Mouse (Mus musculus): ENCODE measurements around the gene Uqcrc1. TPM values are rescaled to one million over a fixed set of nuclear protein-coding genes. Genes with fewer than 3 reads are reported as not detected.

The Uqcrc1 gene
- polyA plus RNA-seq, 1 experiment = 382 TPM

- Histone ChIP-seq H3K79me3 (ENCODE audit: low read depth) (no peaks in the 10 kb centered on the region), H3K4me3 (ENCODE audit: insufficient read depth, poor library complexity, severe bottlenecking) (no peak overlapping the region), H3K36me3 (ENCODE audit: control insufficient read depth, insufficient read depth) (no peaks in the 10 kb centered on the region), H3ac (ENCODE audit: control insufficient read depth, insufficient read length, low read depth) (no peak overlapping the region), H3K27me3 (ENCODE audit: control insufficient read depth, insufficient read depth, insufficient read length) (peaks cover 58% of the 10 kb centered on the region), H3K79me2 (ENCODE audit: control insufficient read depth, insufficient read depth) (no peaks in the 10 kb centered on the region)
- TF ChIP-seq MYOG (IDR thresholded peaks at IDR 0.05; ENCODE audit: control insufficient read depth, extremely low read depth, insufficient read length) = no peak
- no peak for TF ChIP-seq FOSL1 (IDR thresholded peaks at IDR 0.05; ENCODE audit: insufficient read depth, low read length, poor library complexity, severe bottlenecking)
- TF ChIP-seq USF1 (IDR thresholded peaks at IDR 0.05; ENCODE audit: low read depth) = no peak
- TF ChIP-seq CEBPB (IDR thresholded peaks at IDR 0.05; ENCODE audit: low read depth) = peak; percentile 99
Measured at GRCm38 (mm10) chr9:108925897-108926296, 10.5 kb upstream of the Uqcrc1 start.

- Histone ChIP-seq H3K36me3 (ENCODE audit: control insufficient read depth, insufficient read depth) (no peaks in the 10 kb centered on the region), H3K79me2 (ENCODE audit: control insufficient read depth, insufficient read depth) (no peaks in the 10 kb centered on the region), H3ac (ENCODE audit: control insufficient read depth, insufficient read length, low read depth) (no peak overlapping the region), H3K27me3 (ENCODE audit: control insufficient read depth, insufficient read depth, insufficient read length) (peaks cover 45% of the 10 kb centered on the region), H3K4me3 (ENCODE audit: insufficient read depth, poor library complexity, severe bottlenecking) (no peak overlapping the region), H3K79me3 (ENCODE audit: low read depth) (no peaks in the 10 kb centered on the region)
- TF ChIP-seq FOSL1 (IDR thresholded peaks at IDR 0.05; ENCODE audit: insufficient read depth, low read length, poor library complexity, severe bottlenecking) = no peak
- no peak for TF ChIP-seq MYOD1 (IDR thresholded peaks at IDR 0.05; ENCODE audit: control insufficient read depth, insufficient read length, low read depth)
- no peak for TF ChIP-seq USF1 (IDR thresholded peaks at IDR 0.05; ENCODE audit: low read depth)
- no peak for TF ChIP-seq MAX (IDR thresholded peaks at IDR 0.05)
- no peak for TF ChIP-seq MYOG (IDR thresholded peaks at IDR 0.05; ENCODE audit: control insufficient read depth, extremely low read depth, insufficient read length)
- no peak for TF ChIP-seq CTCF (IDR thresholded peaks at IDR 0.05; ENCODE audit: control insufficient read depth, insufficient read depth, insufficient read length)
- TF ChIP-seq CEBPB (IDR thresholded peaks at IDR 0.05; ENCODE audit: low read depth) = no peak
Measured at GRCm38 (mm10) chr9:108928424-108928823, 8.0 kb upstream of the Uqcrc1 start.

DNA sequence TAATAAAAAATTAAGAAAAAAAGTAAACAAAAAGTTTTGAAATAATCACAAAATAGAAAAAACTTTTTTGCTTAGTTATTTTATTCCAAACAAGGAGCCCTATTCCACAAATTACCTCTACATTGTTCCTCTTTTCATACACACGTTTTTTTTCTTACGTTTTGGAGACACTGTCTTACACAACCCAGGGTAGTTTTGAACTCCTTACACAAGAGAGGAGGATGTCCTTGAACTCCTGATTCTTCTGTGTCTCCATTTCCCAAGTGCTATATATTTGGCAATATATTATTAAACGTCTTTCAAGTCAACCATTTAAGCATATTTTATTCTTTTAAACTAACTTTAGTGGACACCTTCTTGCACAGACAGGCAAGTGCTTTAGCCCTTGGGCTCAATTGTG, 442 bp upstream of the Uqcrc1 start:
- Histone ChIP-seq H3K4me3 (ENCODE audit: insufficient read depth, poor library complexity, severe bottlenecking) (no peak overlapping the region), H3K79me2 (ENCODE audit: control insufficient read depth, insufficient read depth) (peaks cover 45% of the 10 kb centered on the region), H3K79me3 (ENCODE audit: low read depth) (peaks cover 24% of the 10 kb centered on the region), H3K36me3 (ENCODE audit: control insufficient read depth, insufficient read depth) (peaks cover 27% of the 10 kb centered on the region), H3K27me3 (ENCODE audit: control insufficient read depth, insufficient read depth, insufficient read length) (peaks cover 8% of the 10 kb centered on the region), H3ac (ENCODE audit: control insufficient read depth, insufficient read length, low read depth) (no peak overlapping the region)
- TF ChIP-seq USF1 (IDR thresholded peaks at IDR 0.05; ENCODE audit: low read depth) = no peak
- TF ChIP-seq FOSL1 (IDR thresholded peaks at IDR 0.05; ENCODE audit: insufficient read depth, low read length, poor library complexity, severe bottlenecking) = no peak
- TF ChIP-seq MYOD1 (IDR thresholded peaks at IDR 0.05; ENCODE audit: control insufficient read depth, insufficient read length, low read depth) = no peak
- TF ChIP-seq MYOG (IDR thresholded peaks at IDR 0.05; ENCODE audit: control insufficient read depth, extremely low read depth, insufficient read length) = no peak
- TF ChIP-seq CTCF (IDR thresholded peaks at IDR 0.05; ENCODE audit: control insufficient read depth, insufficient read depth, insufficient read length) = no peak
- no peak for TF ChIP-seq CEBPB (IDR thresholded peaks at IDR 0.05; ENCODE audit: low read depth)
- TF ChIP-seq MAX (IDR thresholded peaks at IDR 0.05) = no peak

DNA sequence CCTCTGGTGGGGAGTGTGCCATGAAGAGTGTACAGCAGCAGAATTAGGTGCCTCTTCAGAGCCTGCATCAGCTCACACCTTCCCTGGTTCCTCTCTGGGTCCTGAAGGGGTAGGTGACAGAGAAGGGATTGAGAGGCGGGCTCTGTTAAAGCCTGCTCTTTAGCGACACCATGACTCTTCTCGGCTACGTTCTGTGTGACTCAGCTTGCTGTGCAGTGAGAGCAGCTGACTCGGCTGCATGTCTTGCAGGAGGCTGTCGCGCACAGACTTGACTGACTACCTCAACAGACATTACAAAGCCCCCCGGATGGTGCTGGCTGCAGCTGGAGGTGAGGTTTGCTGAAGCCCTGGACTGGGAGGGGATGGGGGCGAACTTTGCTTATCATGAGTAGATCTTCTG, 8.7 kb downstream of the Uqcrc1 start:
- peaks cover 10% of the 10 kb centered on the region for H3K79me3 ChIP-seq (ENCODE audit: low read depth)
- H3K36me3 ChIP-seq (ENCODE audit: control insufficient read depth, insufficient read depth) = peaks cover 88% of the 10 kb centered on the region
- H3K79me2 ChIP-seq (ENCODE audit: control insufficient read depth, insufficient read depth) = peaks cover 29% of the 10 kb centered on the region
- H3ac ChIP-seq (ENCODE audit: control insufficient read depth, insufficient read length, low read depth) = no peak overlapping the region
- no peak overlapping the region for H3K4me3 ChIP-seq (ENCODE audit: insufficient read depth, poor library complexity, severe bottlenecking)
- TF ChIP-seq USF1 (IDR thresholded peaks at IDR 0.05; ENCODE audit: low read depth) (no peak), CEBPB (IDR thresholded peaks at IDR 0.05; ENCODE audit: low read depth) (no peak), CTCF (IDR thresholded peaks at IDR 0.05; ENCODE audit: control insufficient read depth, insufficient read depth, insufficient read length) (no peak), MAX (IDR thresholded peaks at IDR 0.05) (no peak), FOSL1 (IDR thresholded peaks at IDR 0.05; ENCODE audit: insufficient read depth, low read length, poor library complexity, severe bottlenecking) (no peak), MYOG (IDR thresholded peaks at IDR 0.05; ENCODE audit: control insufficient read depth, extremely low read depth, insufficient read length) (no peak), MYOD1 (IDR thresholded peaks at IDR 0.05; ENCODE audit: control insufficient read depth, insufficient read length, low read depth) (no peak)
- H3K27me3 ChIP-seq (ENCODE audit: control insufficient read depth, insufficient read depth, insufficient read length) = no peaks in the 10 kb centered on the region

DNA sequence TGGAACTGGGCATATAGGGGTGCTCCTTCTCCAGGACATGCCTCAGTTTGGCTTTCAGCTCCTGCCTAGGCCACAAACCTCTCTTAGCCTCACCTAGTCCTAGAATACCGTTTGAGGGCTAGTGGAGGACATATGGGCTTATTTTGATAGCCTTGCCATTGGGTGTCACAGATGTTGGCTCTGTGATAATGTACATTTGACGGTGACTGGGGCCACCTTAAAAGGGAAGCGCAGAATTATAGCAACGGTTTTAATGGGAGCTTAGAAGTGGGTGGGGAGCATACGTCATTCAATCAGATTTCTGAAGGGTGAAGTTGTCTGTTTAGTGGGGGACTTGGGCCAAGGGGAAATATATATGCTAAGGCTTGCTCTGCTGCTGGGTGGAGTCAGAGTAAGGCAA, 9.2 kb downstream of the Uqcrc1 start:
- no peak overlapping the region for H3K4me3 ChIP-seq (ENCODE audit: insufficient read depth, poor library complexity, severe bottlenecking)
- H3K36me3 ChIP-seq (ENCODE audit: control insufficient read depth, insufficient read depth) = peaks cover 85% of the 10 kb centered on the region
- no peak overlapping the region for H3ac ChIP-seq (ENCODE audit: control insufficient read depth, insufficient read length, low read depth)
- TF ChIP-seq FOSL1 (IDR thresholded peaks at IDR 0.05; ENCODE audit: insufficient read depth, low read length, poor library complexity, severe bottlenecking) (no peak), CEBPB (IDR thresholded peaks at IDR 0.05; ENCODE audit: low read depth) (no peak), MYOG (IDR thresholded peaks at IDR 0.05; ENCODE audit: control insufficient read depth, extremely low read depth, insufficient read length) (no peak), USF1 (IDR thresholded peaks at IDR 0.05; ENCODE audit: low read depth) (no peak), MAX (IDR thresholded peaks at IDR 0.05) (no peak)
- H3K79me3 ChIP-seq (ENCODE audit: low read depth) = peaks cover 6% of the 10 kb centered on the region
- H3K79me2 ChIP-seq (ENCODE audit: control insufficient read depth, insufficient read depth) = peaks cover 24% of the 10 kb centered on the region
- H3K27me3 ChIP-seq (ENCODE audit: control insufficient read depth, insufficient read depth, insufficient read length) = no peaks in the 10 kb centered on the region

DNA sequence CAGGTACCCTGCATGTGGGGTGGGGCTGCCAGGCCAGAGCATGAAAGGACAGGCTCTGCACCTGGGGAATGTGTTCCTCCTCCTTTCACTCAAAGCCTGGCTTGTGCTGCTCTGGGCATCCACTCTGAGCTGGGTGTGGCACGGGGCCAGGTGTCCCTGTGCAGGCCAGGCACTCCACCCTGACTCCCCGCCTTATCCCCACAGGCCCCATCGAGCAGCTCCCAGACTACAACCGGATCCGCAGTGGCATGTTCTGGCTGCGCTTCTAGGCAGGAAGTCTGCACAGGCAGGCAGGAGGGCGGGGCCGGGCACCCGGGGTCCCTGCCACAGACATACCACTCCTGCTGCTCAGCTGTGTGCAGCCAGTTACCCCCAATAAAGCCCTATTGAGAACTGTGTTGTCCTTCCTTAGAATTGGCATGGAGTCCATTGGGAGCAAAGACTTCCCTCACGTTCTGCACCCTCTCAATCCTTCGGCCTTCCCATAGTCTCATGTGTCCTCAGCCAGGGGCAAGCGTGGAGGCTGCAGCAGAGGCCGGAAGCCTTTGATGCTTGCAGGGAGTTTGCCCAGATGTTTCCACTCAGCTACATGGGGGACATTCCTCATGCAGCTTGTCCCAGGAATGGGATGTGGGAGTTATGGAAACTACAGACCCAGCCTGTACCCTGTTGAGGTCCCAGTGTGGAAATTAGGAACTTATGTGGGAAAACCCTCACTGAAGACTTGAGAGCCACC, 13.0 kb downstream of the Uqcrc1 start:
- Histone ChIP-seq H3ac (ENCODE audit: control insufficient read depth, insufficient read length, low read depth) (no peak overlapping the region), H3K79me2 (ENCODE audit: control insufficient read depth, insufficient read depth) (peaks cover 9% of the 10 kb centered on the region), H3K4me3 (ENCODE audit: insufficient read depth, poor library complexity, severe bottlenecking) (no peak overlapping the region), H3K36me3 (ENCODE audit: control insufficient read depth, insufficient read depth) (peaks cover 58% of the 10 kb centered on the region), H3K79me3 (ENCODE audit: low read depth) (peaks cover 3% of the 10 kb centered on the region), H3K27me3 (ENCODE audit: control insufficient read depth, insufficient read depth, insufficient read length) (no peaks in the 10 kb centered on the region)
- no peak for TF ChIP-seq CTCF (IDR thresholded peaks at IDR 0.05; ENCODE audit: control insufficient read depth, insufficient read depth, insufficient read length)
- no peak for TF ChIP-seq USF1 (IDR thresholded peaks at IDR 0.05; ENCODE audit: low read depth)
- TF ChIP-seq CEBPB (IDR thresholded peaks at IDR 0.05; ENCODE audit: low read depth) = no peak
- TF ChIP-seq MYOG (IDR thresholded peaks at IDR 0.05; ENCODE audit: control insufficient read depth, extremely low read depth, insufficient read length) = no peak
- TF ChIP-seq MYOD1 (IDR thresholded peaks at IDR 0.05; ENCODE audit: control insufficient read depth, insufficient read length, low read depth) = no peak
- no peak for TF ChIP-seq MAX (IDR thresholded peaks at IDR 0.05)
- TF ChIP-seq FOSL1 (IDR thresholded peaks at IDR 0.05; ENCODE audit: insufficient read depth, low read length, poor library complexity, severe bottlenecking) = no peak
